Mouse (Mus musculus): Measurements from ENCODE around the gene Ccdc167. TPM values are rescaled to one million over a fixed set of nuclear protein-coding genes. Genes with fewer than 3 reads are reported as not detected.

The Ccdc167 gene
- polyA plus RNA-seq (2012; rRNA removed), result 5.2 and 6.8 TPM in 2 replicates

- peak; percentile 79 for DNase-seq (ENCODE audit: low read depth, low spot score)
- WGBS, result 5% methylated on average over 41 of the region's 41 CpGs
These were observed at the start of gene Ccdc167 for GRCm38 (mm10) chr17:29716732-29717445. Gene Ccdc167 (minus strand): TSS chr17:29717044.

- DNase-seq (ENCODE audit: low read depth, low spot score), result no peak
- 84% methylated on average over 9 of the region's 9 CpGs for WGBS
These were observed 48.5 kb upstream of the Ccdc167 start for GRCm38 (mm10) chr17:29765380-29765779.

- 69% methylated on average over 8 of the region's 8 CpGs for WGBS
- no peak for DNase-seq (ENCODE audit: low read depth, low spot score)
These were observed 45.7 kb upstream of the Ccdc167 start for GRCm38 (mm10) chr17:29762551-29762950.

GRCm38 (mm10) chr17:29761938-29762337 is 45.1 kb upstream of the Ccdc167 start:
- WGBS, result 74% methylated on average over 9 of the region's 9 CpGs
- DNase-seq (ENCODE audit: low read depth, low spot score), result no peak

- WGBS, result 66% methylated on average over 20 of the region's 21 CpGs
- DNase-seq (ENCODE audit: low read depth, low spot score), result no peak
These were observed 43.8 kb upstream of the Ccdc167 start for GRCm38 (mm10) chr17:29760404-29761375.

- no peak for DNase-seq (ENCODE audit: low read depth, low spot score)
- WGBS, result 75% methylated on average over 19 of the region's 19 CpGs
These were observed 43.1 kb upstream of the Ccdc167 start for GRCm38 (mm10) chr17:29759963-29760362.

- no peak for DNase-seq (ENCODE audit: low read depth, low spot score)
- WGBS, result 42% methylated on average over 10 of the region's 10 CpGs
These were observed 39.5 kb upstream of the Ccdc167 start for GRCm38 (mm10) chr17:29756381-29756780.

- DNase-seq (ENCODE audit: low read depth, low spot score), result no peak
- 80% methylated on average over 4 of the region's 4 CpGs for WGBS
These were observed 37.7 kb upstream of the Ccdc167 start for GRCm38 (mm10) chr17:29754510-29754909.

- 80% methylated on average over 6 of the region's 6 CpGs for WGBS
These were observed 30.6 kb upstream of the Ccdc167 start for GRCm38 (mm10) chr17:29747466-29747865.

GRCm38 (mm10) chr17:29737849-29738804 is 21.3 kb upstream of the Ccdc167 start:
- no peak for DNase-seq (ENCODE audit: low read depth, low spot score)
- 30% methylated on average over 22 of the region's 22 CpGs for WGBS

More at GRCm38 (mm10) chr17:29747466-29747865, 30.6 kb upstream of the Ccdc167 start:
- no peak for DNase-seq (ENCODE audit: low read depth, low spot score)

- WGBS, result 66% methylated on average over 15 of the region's 15 CpGs
- no peak for DNase-seq (ENCODE audit: low read depth, low spot score)
These were observed 19.7 kb upstream of the Ccdc167 start for GRCm38 (mm10) chr17:29736448-29737014.

GRCm38 (mm10) chr17:29732522-29732921 is 15.7 kb upstream of the Ccdc167 start:
- DNase-seq (ENCODE audit: low read depth, low spot score), result no peak
- WGBS, result 81% methylated on average over 2 of the region's 2 CpGs

- no peak for DNase-seq (ENCODE audit: low read depth, low spot score)
- WGBS, result 81% methylated on average over 6 of the region's 6 CpGs
These were observed 15.1 kb upstream of the Ccdc167 start for GRCm38 (mm10) chr17:29731953-29732325.

GRCm38 (mm10) chr17:29731266-29731952 is 14.6 kb upstream of the Ccdc167 start:
- 54% methylated on average over 12 of the region's 12 CpGs for WGBS
- no peak for DNase-seq (ENCODE audit: low read depth, low spot score)

- WGBS, result 66% methylated on average over 13 of the region's 13 CpGs
- DNase-seq (ENCODE audit: low read depth, low spot score), result no peak
These were observed 13.8 kb upstream of the Ccdc167 start for GRCm38 (mm10) chr17:29730510-29731265.

- WGBS, result 46% methylated on average over 8 of the region's 8 CpGs
- DNase-seq (ENCODE audit: low read depth, low spot score), result no peak
These were observed 11.2 kb upstream of the Ccdc167 start for GRCm38 (mm10) chr17:29728082-29728481.

GRCm38 (mm10) chr17:29725027-29725620 is 8.3 kb upstream of the Ccdc167 start:
- WGBS, result 51% methylated on average over 6 of the region's 6 CpGs
- no peak for DNase-seq (ENCODE audit: low read depth, low spot score)
